Mouse (Mus musculus): Measurements from ENCODE around the gene Capn15.

DNA sequence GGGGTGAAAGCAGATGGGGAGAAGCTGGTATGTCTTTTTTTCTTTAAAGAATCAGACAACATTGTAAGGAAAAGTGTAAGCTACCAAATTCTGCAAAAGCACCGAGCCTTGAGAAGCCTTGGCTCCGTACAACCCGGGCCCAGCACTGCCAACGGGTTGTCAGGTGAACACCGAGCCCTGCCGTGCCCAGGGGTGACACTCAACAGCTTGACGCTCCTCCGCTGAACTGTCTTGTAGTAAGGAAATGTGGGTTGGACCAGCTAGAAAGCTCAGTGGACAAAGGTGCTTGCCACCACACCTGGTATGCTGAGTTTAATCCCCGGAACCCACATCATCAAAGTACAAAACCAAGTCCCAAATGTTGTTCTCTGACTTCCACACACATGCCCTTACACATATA lies 39.1 kb upstream of the Capn15 start:
- TF ChIP-seq CTCF (IDR thresholded peaks at IDR 0.05; ENCODE audit: low read depth) (no peak), EP300 (IDR thresholded peaks at IDR 0.05; ENCODE audit: low read depth) (no peak)
